Mouse (Mus musculus): ENCODE results near the gene Prkag1. TPM values are rescaled to one million over a fixed set of nuclear protein-coding genes. Genes with fewer than 3 reads are reported as not detected.
"Not testable (repeated sequence)": the region's sequence is repeated elsewhere in the genome, so short reads cannot be mapped to it uniquely, and the experiment has no call there.

Gene Prkag1
- total RNA-seq, 2 experiments from 2014 or later, result 46.1 to 52.3 TPM

- peak; percentile 58 to 70 for DNase-seq (ENCODE audit: extremely low spot score in 1 of 2, low spot score in 2 of 2)
- no peak overlapping the region for H3K4me3 ChIP-seq
- H3K27ac ChIP-seq, result peak overlapping the region; percentile 96
- intact Hi-C loops (cut with DNase I), result no loop called here
- TF ChIP-seq CTCF (IDR thresholded peaks at IDR 0.05), result no peak
Measured at GRCm38 (mm10) chr15:98812741-98813424, 18.4 kb downstream of the Prkag1 start.

GRCm38 (mm10) chr15:98810212-98810611 is 21.1 kb downstream of the Prkag1 start:
- intact Hi-C loops (cut with DNase I); H3K4me3 ChIP-seq; DNase-seq (ENCODE audit: extremely low spot score in 1 of 2, low spot score in 2 of 2): not testable (repeated sequence)
- peak; percentile 40 for TF ChIP-seq CTCF (IDR thresholded peaks at IDR 0.05)
- peak overlapping the region; percentile 96; the same call in 1 of the 2 replicates for H3K27ac ChIP-seq

GRCm38 (mm10) chr15:98809390-98809789 is 21.9 kb downstream of the Prkag1 start, which contains the start of gene Ddn:
Ddn (minus strand) TSS chr15:98809490.
- Histone ChIP-seq H3K4me3 (peak within 1 kb of the TSS; percentile 63), H3K27ac (peak within 1 kb of the TSS; percentile 96)
- TF ChIP-seq CTCF (IDR thresholded peaks at IDR 0.05), result no peak
- intact Hi-C loops (cut with DNase I), result no loop called here
- no peak for DNase-seq (ENCODE audit: extremely low spot score in 1 of 2, low spot score in 2 of 2)

GRCm38 (mm10) chr15:98808651-98809134 is 22.6 kb downstream of the Prkag1 start:
- H3K4me3 ChIP-seq, result peak overlapping the region; percentile 63
- no peak for TF ChIP-seq CTCF (IDR thresholded peaks at IDR 0.05)
- H3K27ac ChIP-seq, result peak overlapping the region; percentile 96
- intact Hi-C loops (cut with DNase I), result no loop called here
- peak; percentile 81 to 83 for DNase-seq (ENCODE audit: extremely low spot score in 1 of 2, low spot score in 2 of 2)

- no peak for TF ChIP-seq CTCF (IDR thresholded peaks at IDR 0.05)
- Histone ChIP-seq H3K4me3 (peak overlapping the region; percentile 63), H3K27ac (peak overlapping the region; percentile 96)
- DNase-seq (ENCODE audit: extremely low spot score in 1 of 2, low spot score in 2 of 2), result peak; percentile 83 to 84
- intact Hi-C loops (cut with DNase I), result no loop called here
Measured at GRCm38 (mm10) chr15:98807895-98808650, 23.2 kb downstream of the Prkag1 start.

- Histone ChIP-seq H3K4me3 (peak overlapping the region; percentile 63), H3K27ac (peak overlapping the region; percentile 96)
- intact Hi-C loops (cut with DNase I), result no loop called here
- TF ChIP-seq CTCF (IDR thresholded peaks at IDR 0.05), result no peak
- DNase-seq (ENCODE audit: extremely low spot score in 1 of 2, low spot score in 2 of 2), result no peak
Measured at GRCm38 (mm10) chr15:98806809-98807770, 24.2 kb downstream of the Prkag1 start.

- TF ChIP-seq CTCF (IDR thresholded peaks at IDR 0.05), result no peak
- intact Hi-C loops (cut with DNase I), result no loop called here
- H3K4me3 ChIP-seq, result peak overlapping the region; percentile 63
- DNase-seq (ENCODE audit: extremely low spot score in 1 of 2, low spot score in 2 of 2), result no peak
- peak overlapping the region; percentile 96 for H3K27ac ChIP-seq
Measured at GRCm38 (mm10) chr15:98806071-98806808, 25.1 kb downstream of the Prkag1 start.

GRCm38 (mm10) chr15:98805324-98806040 is 25.8 kb downstream of the Prkag1 start:
- peak overlapping the region; percentile 63 for H3K4me3 ChIP-seq
- peak overlapping the region; percentile 96 for H3K27ac ChIP-seq
- DNase-seq (ENCODE audit: extremely low spot score in 1 of 2, low spot score in 2 of 2), result peak; percentile 72 to 79
- TF ChIP-seq CTCF (IDR thresholded peaks at IDR 0.05), result peak; percentile 72
- intact Hi-C loops (cut with DNase I), result loop anchor here (2.0 kb wide), 1 partner anchor 25 kb away; the partner anchor contains the start of gene Prkag1

- peak; percentile 92 for TF ChIP-seq CTCF (IDR thresholded peaks at IDR 0.05)
- DNase-seq (ENCODE audit: extremely low spot score in 1 of 2, low spot score in 2 of 2), result peak; percentile 88 to 96
- H3K4me3 ChIP-seq, result peak overlapping the region; percentile 23; the same call in 1 of the 2 replicates
- H3K27ac ChIP-seq, result peak overlapping the region; percentile 59
- intact Hi-C loops (cut with DNase I), result loop anchor here (2.0 kb wide), 1 partner anchor 27 kb away; the partner anchor contains the start of gene Prkag1
Measured at GRCm38 (mm10) chr15:98804054-98804453, 27.3 kb downstream of the Prkag1 start.

- Histone ChIP-seq H3K27ac (no peak overlapping the region), H3K4me3 (no peak overlapping the region)
- TF ChIP-seq CTCF (IDR thresholded peaks at IDR 0.05), result no peak
- intact Hi-C loops (cut with DNase I), result no loop called here
- DNase-seq (ENCODE audit: extremely low spot score in 1 of 2, low spot score in 2 of 2), result no peak
Measured at GRCm38 (mm10) chr15:98802926-98803325, 28.4 kb downstream of the Prkag1 start.
